Comparison of ENCODE assay signal across 19 mouse cellular contexts in genomic region chr2:46512237-46513028, GRCm38 (mm10).
DNase-seq lines count a peak whose midpoint lies in the region; ATAC-seq and TF ChIP-seq lines count a peak whose summit lies in the region.
"Had no signal": no experiment of that assay in that cellular context is flagged by ENCODE, and none has a peak within 500 bp of the region (broad histone marks: within the 10 kb centered on the region; RNA-seq: fewer than 3 reads in every experiment).

No protein-coding gene starts in this region.

- DNase-seq in heart, postnatal 14 days: no peak
- peak; percentile 17 for DNase-seq in lung, postnatal 36 days
- DNase-seq in lung, postnatal 4 days: no peak
- DNase-seq in MEL (ENCODE audit: low read depth, low spot score) (peak; percentile 11), NIH3T3 (ENCODE audit: low read depth) (peak; percentile 38)
- DNase-seq: adrenal gland, postnatal 14 days; cerebellum, adult 11 months; cerebellum, postnatal 10 days; kidney, adult 8-10 months; kidney, postnatal 36 days; left cerebral cortex, postnatal 4 days; liver, postnatal 0 days; retina, postnatal 1 day; thymus, postnatal 25 days had no signal

- peak overlapping the region; percentile 40 for H3K27ac ChIP-seq in heart, embryonic 15.5 days
- no peak overlapping the region for H3K27ac ChIP-seq in MEL (ENCODE audit: control insufficient read depth, low read depth, low read length)
- no peak overlapping the region for H3K27ac ChIP-seq in hindbrain, embryonic 12.5 days
- H3K27ac ChIP-seq: embryonic facial prominence, embryonic 15.5 days; hindbrain, embryonic 13.5 days had no signal

- no peak for TF ChIP-seq RAD21 in MEL (IDR thresholded peaks at IDR 0.05; ENCODE audit: low read depth, low read length)

- no peaks in the 10 kb centered on the region for H3K36me3 ChIP-seq in heart, embryonic 15.5 days
- H3K36me3 ChIP-seq in MEL (ENCODE audit: control insufficient read depth in 1 of 2, insufficient read depth in 2 of 2, low read length in 2 of 2): no peaks in the 10 kb centered on the region
- no peaks in the 10 kb centered on the region for H3K36me3 ChIP-seq in hindbrain, embryonic 12.5 days
- H3K36me3 ChIP-seq: embryonic facial prominence, embryonic 15.5 days; heart, embryonic 12.5 days; hindbrain, embryonic 13.5 days had no signal

- no peaks in the 10 kb centered on the region for H3K79me2 ChIP-seq in MEL (ENCODE audit: control insufficient read depth, insufficient read depth, low read length, poor library complexity)

- no peak for TF ChIP-seq EP300 in MEL (IDR thresholded peaks at IDR 0.05; ENCODE audit: low read depth in 1 of 2, low read length in 2 of 2)

- intact Hi-C loops in heart, postnatal 14 days (cut with DNase I): no loop called here

- H3K9me3 ChIP-seq in heart, embryonic 15.5 days (replicated peaks): no peaks in the 10 kb centered on the region
- no peaks in the 10 kb centered on the region for H3K9me3 ChIP-seq in MEL (replicated peaks; ENCODE audit: insufficient read depth, low read length)
- H3K9me3 ChIP-seq in hindbrain, embryonic 12.5 days (replicated peaks): no peaks in the 10 kb centered on the region
- H3K9me3 ChIP-seq: embryonic facial prominence, embryonic 15.5 days; heart, embryonic 12.5 days; hindbrain, embryonic 13.5 days had no signal

- no peak for TF ChIP-seq POLR2A in MEL (IDR thresholded peaks at IDR 0.05; ENCODE audit: control insufficient read depth in 1 of 2, insufficient read depth in 1 of 2, low read depth in 1 of 2, low read length in 2 of 2, poor library complexity in 1 of 2)

- H3K4me1 ChIP-seq in heart, embryonic 15.5 days (replicated peaks): peaks cover 7% of the 10 kb centered on the region
- no peaks in the 10 kb centered on the region for H3K4me1 ChIP-seq in MEL (ENCODE audit: control insufficient read depth in 1 of 2, insufficient read depth in 2 of 2, low read length in 2 of 2)
- H3K4me1 ChIP-seq in hindbrain, embryonic 12.5 days: no peaks in the 10 kb centered on the region
- H3K4me1 ChIP-seq: embryonic facial prominence, embryonic 15.5 days; hindbrain, embryonic 13.5 days had no signal

- TF ChIP-seq CTCF in MEL (IDR thresholded peaks at IDR 0.05 in 2 of 3, conservative IDR thresholded peaks at IDR 0.05 in 1 of 3; ENCODE audit: control insufficient read depth in 1 of 3, insufficient read depth in 1 of 3, low read depth in 2 of 3, low read length in 3 of 3, poor library complexity in 1 of 3, severe bottlenecking in 1 of 3): no peak

- no peak overlapping the region for H3K9ac ChIP-seq in heart, embryonic 15.5 days
- no peak overlapping the region for H3K9ac ChIP-seq in MEL (ENCODE audit: control insufficient read depth, low read depth, low read length, poor library complexity, severe bottlenecking)
- H3K9ac ChIP-seq in hindbrain, embryonic 12.5 days: no peak overlapping the region
- H3K9ac ChIP-seq: embryonic facial prominence, embryonic 15.5 days; heart, embryonic 12.5 days; hindbrain, embryonic 13.5 days; liver, postnatal 0 days had no signal

- H3K4me2 ChIP-seq in heart, embryonic 15.5 days: no peak overlapping the region
- H3K4me2 ChIP-seq in hindbrain, embryonic 12.5 days (replicated peaks): no peak overlapping the region
- H3K4me2 ChIP-seq: embryonic facial prominence, embryonic 15.5 days; heart, embryonic 12.5 days; hindbrain, embryonic 13.5 days had no signal

- no peak for ATAC-seq in heart, embryonic 15.5 days (replicated peaks; ENCODE audit: insufficient number of reproducible peaks, insufficient read depth, low FRiP score, low read depth)
- ATAC-seq in hindbrain, embryonic 12.5 days (ENCODE audit: low FRiP score): no peak
- ATAC-seq: liver, postnatal 0 days had no signal

- WGBS in heart, embryonic 15.5 days: 17% methylated on average over 2 of the region's 2 CpGs
- WGBS in hindbrain, embryonic 12.5 days: 58% methylated on average over 2 of the region's 2 CpGs

- H3K4me3 ChIP-seq in heart, embryonic 15.5 days: no peak overlapping the region
- no peak overlapping the region for H3K4me3 ChIP-seq in MEL (ENCODE audit: control insufficient read depth in 1 of 2, insufficient read depth in 1 of 2, low read depth in 2 of 2, low read length in 2 of 2)
- no peak overlapping the region for H3K4me3 ChIP-seq in hindbrain, embryonic 12.5 days
- H3K4me3 ChIP-seq: embryonic facial prominence, embryonic 15.5 days; heart, embryonic 12.5 days; hindbrain, embryonic 13.5 days had no signal

- no peaks in the 10 kb centered on the region for H3K27me3 ChIP-seq in heart, embryonic 15.5 days
- H3K27me3 ChIP-seq in MEL (ENCODE audit: control insufficient read depth in 1 of 2, insufficient read depth in 2 of 2, low read length in 2 of 2): no peaks in the 10 kb centered on the region
- no peaks in the 10 kb centered on the region for H3K27me3 ChIP-seq in hindbrain, embryonic 12.5 days
- H3K27me3 ChIP-seq: embryonic facial prominence, embryonic 15.5 days; heart, embryonic 12.5 days; hindbrain, embryonic 13.5 days had no signal

TF ChIP-seq in MEL, 35 proteins besides CTCF, POLR2A, EP300 and RAD21:
- TF ChIP-seq TAL1 (IDR thresholded peaks at IDR 0.05; ENCODE audit: low read length): no peak
- TF ChIP-seq SMC3 (IDR thresholded peaks at IDR 0.05; ENCODE audit: low read depth, low read length): no peak
- no peak for TF ChIP-seq MYB (IDR thresholded peaks at IDR 0.05; ENCODE audit: low read depth, low read length)
- no peak for TF ChIP-seq ELF1 (IDR thresholded peaks at IDR 0.05; ENCODE audit: low read depth, low read length)
- TF ChIP-seq GABPA (IDR thresholded peaks at IDR 0.05; ENCODE audit: low read depth, low read length): no peak
- no peak for TF ChIP-seq CHD2 (IDR thresholded peaks at IDR 0.05; ENCODE audit: low read length)
- no peak for TF ChIP-seq HCFC1 (IDR thresholded peaks at IDR 0.05; ENCODE audit: low read depth, low read length)
- no peak for TF ChIP-seq USF1 (IDR thresholded peaks at IDR 0.05; ENCODE audit: low read depth, low read length)
- no peak for TF ChIP-seq USF2 (IDR thresholded peaks at IDR 0.05; ENCODE audit: borderline replicate concordance in 1 of 2, insufficient read depth in 1 of 2, low read depth in 1 of 2, low read length in 2 of 2)
- no peak for TF ChIP-seq MAZ (IDR thresholded peaks at IDR 0.05; ENCODE audit: low read depth, low read length)
- no peak for TF ChIP-seq JUND (IDR thresholded peaks at IDR 0.05; ENCODE audit: low read depth, low read length)
- TF ChIP-seq NRF1 (IDR thresholded peaks at IDR 0.05; ENCODE audit: insufficient read depth, low read depth, low read length, poor library complexity, severe bottlenecking): no peak
- TF ChIP-seq MEF2A (IDR thresholded peaks at IDR 0.05; ENCODE audit: extremely low read depth, insufficient replicate concordance, low read depth, low read length, poor library complexity, severe bottlenecking): no peak

Comparison
In these comparisons a context has a peak if more than half of its experiments do, and no peak if none do; other contexts are left out.
1. DNase-seq: peak in lung, postnatal 36 days (single experiment), MEL (single experiment) and NIH3T3 (single experiment); none in heart, postnatal 14 days (0 of 2) and lung, postnatal 4 days (0 of 2).